Comparison of ENCODE assay signal across 9 mouse cellular contexts in the genomic region with DNA sequence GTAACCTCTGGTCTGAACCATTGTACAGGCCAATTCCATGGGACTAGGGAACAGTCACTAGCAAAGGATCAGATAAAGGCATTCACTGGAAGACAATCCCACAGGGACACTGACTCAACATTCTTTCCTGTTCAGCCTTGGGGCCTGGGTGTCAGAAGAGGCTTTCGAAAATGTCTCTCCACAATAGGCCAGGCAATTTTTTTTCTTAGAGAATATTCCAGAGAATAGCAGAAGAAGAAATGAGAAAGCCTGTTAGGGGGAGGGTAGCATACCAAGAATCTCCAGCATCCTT. TPM values are rescaled to one million over a fixed set of nuclear protein-coding genes. Genes with fewer than 3 reads are reported as not detected.
DNase-seq lines count a peak whose midpoint lies in the region; ATAC-seq lines count a peak whose summit lies in the region.
"Had no signal": no experiment of that assay in that cellular context is flagged by ENCODE, and none has a peak within 500 bp of the region (broad histone marks: within the 10 kb centered on the region; RNA-seq: fewer than 3 reads in every experiment).

No protein-coding gene starts in this region.

- DNase-seq in gastrocnemius, adult 18-20 months (ENCODE audit: low spot score), result peak; percentile 2
- DNase-seq in gastrocnemius, postnatal 10 days, result no peak
- DNase-seq in NIH3T3 (ENCODE audit: low read depth), result peak; percentile 17
- DNase-seq in mesoderm, embryonic 11.5 days (ENCODE audit: low read depth, low spot score), result peak; percentile 0
- DNase-seq in layer of hippocampus, adult 8-10 months (ENCODE audit: low spot score in 2 of 2), result no peak
- no peak for DNase-seq in urinary bladder, adult 18-20 months (ENCODE audit: low spot score in 2 of 2)
- DNase-seq: right cerebral cortex, adult 18-20 months had no signal

- 48% methylated on average over 1 of the region's 1 CpGs for WGBS in heart, embryonic 15.5 days

- H3K4me3 ChIP-seq in heart, embryonic 15.5 days, result peak overlapping the region; percentile 53; the same call in 1 of the 2 replicates

- H3K4me1 ChIP-seq in heart, embryonic 15.5 days (replicated peaks), result no peaks in the 10 kb centered on the region

- no peaks in the 10 kb centered on the region for H3K27me3 ChIP-seq in heart, embryonic 15.5 days

- no peak for ATAC-seq in heart, embryonic 15.5 days (replicated peaks; ENCODE audit: insufficient number of reproducible peaks, insufficient read depth, low FRiP score, low read depth)
- ATAC-seq in CD4-positive, CD25-positive, alpha-beta regulatory T cell, adult 4 months, result no peak

- H3K27ac ChIP-seq in heart, embryonic 15.5 days, result no peak overlapping the region

- H3K36me3 ChIP-seq in heart, embryonic 15.5 days, result no peaks in the 10 kb centered on the region

- H3K9me3 ChIP-seq in heart, embryonic 15.5 days (replicated peaks), result no peaks in the 10 kb centered on the region

- peak overlapping the region; percentile 76 for H3K4me2 ChIP-seq in heart, embryonic 15.5 days

- no peak overlapping the region; the same call in 1 of the 2 replicates for H3K9ac ChIP-seq in heart, embryonic 15.5 days

RNA-seq across cellular contexts. Expression of gene Gabre, which starts 0.7 kb away (rescaled TPM):
- total RNA-seq in gastrocnemius, adult 18-20 months (2021), result under 1 TPM; 0.19 to 0.34 TPM
- 1 to 10 TPM in 1 of 2 experiments, under 1 TPM in 1; 0.79 to 1.1 TPM for total RNA-seq in gastrocnemius, postnatal 10 days (2021)
- polyA plus RNA-seq in heart, embryonic 15.5 days (2015; fragmentation: Nextera tagmentation; extraction: Ambion mirVana), result 2.0 and 2.9 TPM in 2 replicates
- under 1 TPM; 0.10 to 0.50 (median 0.15) TPM for total RNA-seq in layer of hippocampus, adult 8-10 months (2022)
- under 1 TPM; 0.17 to 0.60 TPM for polyA plus RNA-seq in CD4-positive, CD25-positive, alpha-beta regulatory T cell, adult 4 months (2017; shearing (Covaris generic))

RNA-seq across cellular contexts. Expression of gene Magea4, which starts 53.5 kb away (rescaled TPM):
- total RNA-seq in gastrocnemius, adult 18-20 months (2021), result not detected
- not detected for total RNA-seq in gastrocnemius, postnatal 10 days (2021)
- polyA plus RNA-seq in heart, embryonic 15.5 days (2015; fragmentation: Nextera tagmentation; extraction: Ambion mirVana), result not detected in 2 replicates
- not detected for total RNA-seq in layer of hippocampus, adult 8-10 months (2022)
- polyA plus RNA-seq in CD4-positive, CD25-positive, alpha-beta regulatory T cell, adult 4 months (2017; shearing (Covaris generic)), result not detected

Comparison
In these comparisons a context has a peak if more than half of its experiments do, and no peak if none do; other contexts are left out.
1. DNase-seq: peak in gastrocnemius, adult 18-20 months (single experiment), NIH3T3 (single experiment) and mesoderm, embryonic 11.5 days (single experiment); none in gastrocnemius, postnatal 10 days (single experiment), layer of hippocampus, adult 8-10 months (0 of 2) and urinary bladder, adult 18-20 months (0 of 2).